Mouse (Mus musculus) megakaryocyte, embryonic 14.5 days (primary cell): ENCODE data around the gene Tuba3a.

Source experiments
- FLI1 ChIP-seq: IDR thresholded peaks from 2 replicates; pipeline ENCODE4 v1.6.1; 2012; ENCODE audit warnings: low read length, inconsistent platforms, mixed read lengths
- GATA1 ChIP-seq: IDR thresholded peaks from 3 replicates; pipeline ENCODE4 v1.6.1; 2012; ENCODE audit warnings: mixed read lengths, low read length, inconsistent platforms, borderline replicate concordance

DNA sequence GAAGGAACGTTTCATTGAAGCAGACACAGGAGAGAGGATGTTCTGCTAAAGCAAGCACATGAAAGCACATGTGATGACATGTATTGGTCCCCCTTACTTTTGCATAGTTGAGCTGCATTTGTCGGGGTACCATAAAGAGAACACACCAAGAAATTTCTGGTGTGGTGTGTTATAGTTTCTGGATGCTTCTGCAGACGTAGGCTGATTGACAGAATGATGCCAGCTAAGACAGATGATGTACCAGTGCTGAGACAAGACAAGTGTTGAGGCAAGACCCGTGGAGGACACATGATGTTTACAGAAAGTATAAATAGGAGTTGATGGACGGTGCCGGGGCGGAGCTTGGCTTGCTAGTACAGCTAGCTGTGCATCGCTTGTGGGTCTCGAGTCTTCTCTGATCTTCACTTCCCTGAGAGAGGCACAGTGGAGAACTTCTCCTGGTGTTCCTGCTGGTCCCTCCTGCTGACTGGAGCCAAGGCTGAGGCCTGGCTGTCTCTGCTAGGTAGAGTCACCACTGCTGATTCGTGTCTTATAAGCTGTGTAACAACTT, 25.8 kb downstream of the Tuba3a start:
- TF ChIP-seq FLI1 (no peak), GATA1 (no peak)
